Comparison of ENCODE assay signal across 23 mouse cellular contexts in genomic region chr15:94591356-94591755, GRCm38 (mm10). TPM values are rescaled to one million over a fixed set of nuclear protein-coding genes. Genes with fewer than 3 reads are reported as not detected.
A peak's percentile ranks its signal among the peaks of the same experiment; 100 is the strongest.
DNase-seq lines count a peak whose midpoint lies in the region; ATAC-seq and TF ChIP-seq lines count a peak whose summit lies in the region.
"Had no signal": no experiment of that assay in that cellular context is flagged by ENCODE, and none has a peak within 500 bp of the region (broad histone marks: within the 10 kb centered on the region; RNA-seq: fewer than 3 reads in every experiment).

No protein-coding gene starts in this region.

- no peaks in the 10 kb centered on the region for H3K9me3 ChIP-seq in kidney, embryonic 16.5 days (ENCODE audit: low read length)
- no peaks in the 10 kb centered on the region for H3K9me3 ChIP-seq in limb, embryonic 14.5 days (ENCODE audit: control insufficient read depth, low read length)
- H3K9me3 ChIP-seq: forebrain, embryonic 13.5 days; limb, embryonic 12.5 days; lung, embryonic 15.5 days; midbrain, embryonic 15.5 days had no signal

- no peaks in the 10 kb centered on the region for H3K27me3 ChIP-seq in kidney, embryonic 16.5 days (ENCODE audit: insufficient read depth, low read length)
- no peaks in the 10 kb centered on the region for H3K27me3 ChIP-seq in limb, embryonic 14.5 days (ENCODE audit: control insufficient read depth, insufficient read depth, low read length)
- H3K27me3 ChIP-seq: limb, embryonic 12.5 days; lung, embryonic 15.5 days; midbrain, embryonic 15.5 days had no signal

- peak overlapping the region; percentile 22; the same call in 1 of the 2 replicates for H3K9ac ChIP-seq in kidney, embryonic 16.5 days (replicated peaks; ENCODE audit: low read length)
- no peak overlapping the region for H3K9ac ChIP-seq in limb, embryonic 14.5 days (ENCODE audit: low read depth, low read length, severe bottlenecking)
- H3K9ac ChIP-seq: forebrain, embryonic 13.5 days; limb, embryonic 12.5 days; lung, embryonic 15.5 days; midbrain, embryonic 15.5 days had no signal

- TF ChIP-seq POLR2A in limb, embryonic 14.5 days (IDR thresholded peaks at IDR 0.05; ENCODE audit: borderline replicate concordance, extremely low read depth, insufficient read depth, insufficient read length): no peak

- DNase-seq in kidney, postnatal 14 days: no peak
- DNase-seq in 416B (ENCODE audit: low read depth) (peak; percentile 78), MEL-GATA-1-ER (ENCODE audit: extremely low read depth, low read depth) (peak; percentile 22)
- peak; percentile 20 for DNase-seq in limb, embryonic 14.5 days (ENCODE audit: low spot score)
- DNase-seq in thymus, postnatal 10 days (ENCODE audit: low spot score in 2 of 2): no peak
- no peak for DNase-seq in yolk sac, embryonic 10.5 days (ENCODE audit: low spot score)
- DNase-seq in layer of hippocampus, postnatal 25 days (ENCODE audit: extremely low spot score in 1 of 2, low spot score in 1 of 2): no peak
- DNase-seq: adrenal gland, postnatal 14 days; cerebellum, adult 18-20 months; cerebellum, postnatal 36 days; gastrocnemius, postnatal 10 days; kidney, adult 18-20 months; kidney, postnatal 4 days; layer of hippocampus, adult 9-11 months; thymus, postnatal 25 days had no signal

- H3K4me3 ChIP-seq in kidney, embryonic 16.5 days (ENCODE audit: low read length): no peak overlapping the region
- no peak overlapping the region for H3K4me3 ChIP-seq in limb, embryonic 14.5 days (replicated peaks; ENCODE audit: low read length)
- H3K4me3 ChIP-seq: erythroblast, embryonic 14.5 days; forebrain, embryonic 13.5 days; limb, embryonic 12.5 days; lung, embryonic 15.5 days; midbrain, embryonic 15.5 days; myocyte had no signal

- peaks cover 8% of the 10 kb centered on the region for H3K4me1 ChIP-seq in kidney, embryonic 16.5 days (ENCODE audit: insufficient read depth, low read length)
- peaks cover 9% of the 10 kb centered on the region; the same call in 1 of the 2 replicates for H3K4me1 ChIP-seq in limb, embryonic 14.5 days (ENCODE audit: control insufficient read depth, insufficient read depth, low read length)

- no peak for ATAC-seq in kidney, embryonic 16.5 days (ENCODE audit: low FRiP score, low TSS enrichment)
- ATAC-seq in limb, embryonic 14.5 days (ENCODE audit: low FRiP score, low read depth): no peak
- ATAC-seq: forebrain, embryonic 13.5 days; midbrain, embryonic 15.5 days; Patski had no signal

- no peak overlapping the region for H3K4me2 ChIP-seq in kidney, embryonic 16.5 days (replicated peaks; ENCODE audit: low read depth, low read length)
- no peak overlapping the region for H3K4me2 ChIP-seq in limb, embryonic 14.5 days (replicated peaks; ENCODE audit: low read depth, low read length, severe bottlenecking)
- H3K4me2 ChIP-seq: forebrain, embryonic 13.5 days; limb, embryonic 12.5 days; lung, embryonic 15.5 days; midbrain, embryonic 15.5 days had no signal

- H3K27ac ChIP-seq in kidney, embryonic 16.5 days (ENCODE audit: low read length): no peak overlapping the region
- no peak overlapping the region for H3K27ac ChIP-seq in limb, embryonic 14.5 days (replicated peaks; ENCODE audit: low read depth, low read length)
- H3K27ac ChIP-seq: forebrain, embryonic 13.5 days; limb, embryonic 12.5 days; lung, embryonic 15.5 days; midbrain, embryonic 15.5 days had no signal

- WGBS in kidney, embryonic 16.5 days: 47% methylated on average over 4 of the region's 4 CpGs
- WGBS in limb, embryonic 14.5 days: 51% methylated on average over 4 of the region's 4 CpGs

- H3K36me3 ChIP-seq in kidney, embryonic 16.5 days (ENCODE audit: insufficient read depth, low read length): no peaks in the 10 kb centered on the region
- 0 out of 2 replicates have a peak, but pooled peaks cover under 1% of the 10 kb centered on the region for H3K36me3 ChIP-seq in limb, embryonic 14.5 days (ENCODE audit: control insufficient read depth, insufficient read depth, low read length)
- H3K36me3 ChIP-seq: lung, embryonic 15.5 days; midbrain, embryonic 15.5 days had no signal

RNA-seq across cellular contexts. Expression of gene Twf1, which starts 1.7 kb away (rescaled TPM):
- 101 and 103 TPM in 2 replicates for polyA plus RNA-seq in kidney, embryonic 16.5 days (2015; fragmentation: Nextera tagmentation; extraction: Ambion mirVana)
- 37.7 and 40.2 TPM in 2 replicates for polyA plus RNA-seq in limb, embryonic 14.5 days (2012; rRNA removed)
- 78.1 and 79.3 TPM in 2 replicates for polyA plus RNA-seq in limb, embryonic 14.5 days (2014; fragmentation: Nextera tagmentation; extraction: Ambion mirVana)
- total RNA-seq in layer of hippocampus, postnatal 25 days (2021): 10 to 100 TPM; 49.2 to 53.3 TPM

RNA-seq across cellular contexts. Expression of gene Tmem117, which starts 37.7 kb away (rescaled TPM):
- 14.1 and 14.6 TPM in 2 replicates for polyA plus RNA-seq in kidney, embryonic 16.5 days (2015; fragmentation: Nextera tagmentation; extraction: Ambion mirVana)
- 1.7 and 1.9 TPM in 2 replicates for polyA plus RNA-seq in limb, embryonic 14.5 days (2012; rRNA removed)
- 5.5 and 5.9 TPM in 2 replicates for polyA plus RNA-seq in limb, embryonic 14.5 days (2014; fragmentation: Nextera tagmentation; extraction: Ambion mirVana)
- total RNA-seq in layer of hippocampus, postnatal 25 days (2021): 1 to 10 TPM; 8.2 to 8.5 TPM
- polyA plus RNA-seq: erythroblast, embryonic 14.5 days had no signal

RNA-seq across cellular contexts. Expression of gene Irak4, which starts 47.9 kb away (rescaled TPM):
- polyA plus RNA-seq in kidney, embryonic 16.5 days (2015; fragmentation: Nextera tagmentation; extraction: Ambion mirVana): 16.9 and 17.4 TPM in 2 replicates
- polyA plus RNA-seq in limb, embryonic 14.5 days (2012; rRNA removed): 4.9 and 5.6 TPM in 2 replicates
- polyA plus RNA-seq in limb, embryonic 14.5 days (2014; fragmentation: Nextera tagmentation; extraction: Ambion mirVana): 5.2 TPM in 2 replicates
- 1 to 10 TPM; 2.0 to 2.3 TPM for total RNA-seq in layer of hippocampus, postnatal 25 days (2021)

RNA-seq across cellular contexts. Expression of gene Pus7l, which starts 48.0 kb away (rescaled TPM):
- polyA plus RNA-seq in kidney, embryonic 16.5 days (2015; fragmentation: Nextera tagmentation; extraction: Ambion mirVana): 9.0 and 9.5 TPM in 2 replicates
- 8.4 and 8.7 TPM in 2 replicates for polyA plus RNA-seq in limb, embryonic 14.5 days (2012; rRNA removed)
- polyA plus RNA-seq in limb, embryonic 14.5 days (2014; fragmentation: Nextera tagmentation; extraction: Ambion mirVana): 8.8 and 10.2 TPM in 2 replicates
- total RNA-seq in layer of hippocampus, postnatal 25 days (2021): 1 to 10 TPM; 4.3 to 5.3 TPM

Comparison
In these comparisons a context has a peak if more than half of its experiments do, and no peak if none do; other contexts are left out.
1. DNase-seq: peak in 416B (single experiment), MEL-GATA-1-ER (single experiment) and limb, embryonic 14.5 days (single experiment); none in kidney, postnatal 14 days (single experiment), thymus, postnatal 10 days (0 of 2), yolk sac, embryonic 10.5 days (single experiment) and layer of hippocampus, postnatal 25 days (0 of 2).